Mouse (Mus musculus) heart, embryonic 10.5 days (tissue): ENCODE results near the gene Tnp2. TPM values are rescaled to one million over a fixed set of nuclear protein-coding genes. Genes with fewer than 3 reads are reported as not detected.

Experiments
- DNase-seq: peaks from one replicate; pipeline ENCODE4 v3.0.0-alpha.2; 2017; ENCODE audit warnings: low spot score
- H3K27ac ChIP-seq: fragments of 300-500 bp; sonication (generic); 2 replicates; pipeline ENCODE4 v1.5.1; 2016; ENCODE audit warnings: mild to moderate bottlenecking
- H3K27me3 ChIP-seq: fragments of 300-500 bp; sonication (generic); 2 replicates; pipeline ENCODE4 v1.6.1; 2016; ENCODE audit warnings: mild to moderate bottlenecking; ENCODE audit not compliant: poor library complexity, insufficient read depth, severe bottlenecking
- H3K36me3 ChIP-seq: fragments of 300-500 bp; sonication (generic); 2 replicates; pipeline ENCODE4 v1.6.1; 2016; ENCODE audit warnings: mild to moderate bottlenecking, moderate library complexity
- H3K4me1 ChIP-seq: fragments of 300-500 bp; sonication (generic); 2 replicates; pipeline ENCODE4 v1.6.1; 2016; ENCODE audit warnings: mild to moderate bottlenecking
- H3K4me3 ChIP-seq: fragments of 300-500 bp; sonication (generic); 2 replicates; pipeline ENCODE4 v1.5.1; 2016; ENCODE audit warnings: mild to moderate bottlenecking, moderate library complexity
- H3K9me3 ChIP-seq: fragments of 300-500 bp; sonication (generic); 2 replicates; pipeline ENCODE4 v1.6.1; 2016; ENCODE audit warnings: mild to moderate bottlenecking, moderate library complexity
- WGBS: fragments of 180-500 bp; shearing (Covaris S2); methylation state at CpG from one replicate; pipeline ENCODE4 v1.1.7; 2016; 5-methylcytosine and 5-hydroxymethylcytosine counted together
- polyA plus RNA-seq: library from polyadenylated mRNA; unstranded; fragments of >200 nt; fragmentation: Nextera tagmentation; extraction: Ambion mirVana; gene quantifications from 2 replicates; pipeline ENCODE4 v1.2.1, GENCODE M21; 2016

Gene Tnp2
- polyA plus RNA-seq, 1 experiment from 2014 or later: not detected

DNA sequence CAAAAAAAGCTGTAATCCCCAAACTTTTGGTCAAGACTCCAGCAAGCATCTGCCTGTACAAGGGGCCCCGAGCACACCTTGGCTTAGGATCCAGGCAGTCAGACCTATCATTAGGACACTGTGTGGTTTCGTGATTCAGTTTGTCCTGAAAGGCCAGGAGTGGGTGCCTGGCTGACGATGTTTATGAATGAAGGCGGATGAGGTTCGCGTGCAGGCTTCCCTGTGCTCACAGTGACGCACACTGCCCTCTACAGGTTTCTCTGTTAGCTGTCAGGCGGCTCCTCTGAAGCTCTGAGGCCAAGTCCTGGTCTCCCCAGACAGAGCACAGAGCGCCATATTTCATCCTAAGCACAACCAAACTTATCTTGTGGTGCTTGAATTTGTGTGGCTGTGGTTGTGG lies 2.2 kb downstream of the Tnp2 start:
- Histone ChIP-seq H3K27ac (peak overlapping the region; percentile 95), H3K4me1 (peaks cover 65% of the 10 kb centered on the region), H3K4me3 (peak overlapping the region; percentile 82), H3K9me3 (no peaks in the 10 kb centered on the region), H3K36me3 (no peaks in the 10 kb centered on the region), H3K27me3 (peaks cover 37% of the 10 kb centered on the region)
- peak; percentile 95 for DNase-seq
- WGBS: 2% methylated on average over 9 of the region's 9 CpGs

DNA sequence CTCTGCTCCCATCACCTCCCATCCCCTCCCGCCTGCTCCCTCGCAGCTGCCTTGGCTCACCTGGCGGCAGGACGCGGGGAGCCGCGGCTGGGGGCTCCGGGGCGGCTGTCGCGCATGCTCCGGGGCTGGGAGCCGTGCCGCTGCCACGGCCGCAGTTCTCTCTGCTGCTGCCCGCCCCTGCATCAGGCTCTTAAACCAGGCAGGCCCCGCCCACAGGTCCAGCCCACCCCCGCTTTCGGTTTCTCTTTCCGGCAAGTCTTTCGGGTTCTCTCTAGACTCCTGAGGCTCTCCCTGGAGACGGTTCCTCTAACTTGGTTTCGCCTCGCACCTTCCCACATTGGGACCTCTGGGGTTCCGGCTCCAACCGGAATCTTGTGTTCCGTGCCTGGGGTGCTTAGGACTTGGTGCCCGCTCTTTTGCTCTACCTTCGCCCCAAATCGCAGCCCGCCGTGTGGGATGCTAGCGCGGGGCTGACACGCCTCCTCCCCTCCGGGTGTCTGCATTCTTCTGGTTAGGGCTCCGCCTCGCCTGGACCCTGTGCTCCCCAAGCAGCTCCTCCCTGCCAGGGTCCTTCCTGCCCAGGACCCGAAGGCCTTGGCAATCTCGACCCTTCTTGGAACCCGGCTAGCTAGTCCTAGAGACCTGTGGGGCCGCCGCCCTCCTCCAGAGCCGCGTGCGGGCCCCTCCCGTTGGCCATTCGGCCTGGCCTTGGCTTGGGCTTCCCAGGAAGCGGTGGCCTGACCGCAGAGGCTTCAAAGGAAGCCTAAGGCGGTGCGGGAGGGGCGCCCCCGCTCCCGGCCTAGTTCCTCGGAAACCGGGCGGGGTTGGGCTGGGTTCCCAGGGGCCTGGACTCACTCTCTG lies 2.9 kb downstream of the Tnp2 start, which contains the start of gene Socs1:
Gene Socs1 (minus strand): TSS at position 166 of the 861 bp plus-strand sequence.
- Histone ChIP-seq H3K36me3 (no peaks in the 10 kb centered on the region), H3K27me3 (peaks cover 34% of the 10 kb centered on the region), H3K4me3 (peak within 1 kb of the TSS; percentile 82), H3K4me1 (peaks cover 72% of the 10 kb centered on the region), H3K9me3 (no peaks in the 10 kb centered on the region), H3K27ac (peak within 1 kb of the TSS; percentile 95)
- under 1% methylated on average over 59 of the region's 59 CpGs for WGBS
- DNase-seq: peak; percentile 96

DNA sequence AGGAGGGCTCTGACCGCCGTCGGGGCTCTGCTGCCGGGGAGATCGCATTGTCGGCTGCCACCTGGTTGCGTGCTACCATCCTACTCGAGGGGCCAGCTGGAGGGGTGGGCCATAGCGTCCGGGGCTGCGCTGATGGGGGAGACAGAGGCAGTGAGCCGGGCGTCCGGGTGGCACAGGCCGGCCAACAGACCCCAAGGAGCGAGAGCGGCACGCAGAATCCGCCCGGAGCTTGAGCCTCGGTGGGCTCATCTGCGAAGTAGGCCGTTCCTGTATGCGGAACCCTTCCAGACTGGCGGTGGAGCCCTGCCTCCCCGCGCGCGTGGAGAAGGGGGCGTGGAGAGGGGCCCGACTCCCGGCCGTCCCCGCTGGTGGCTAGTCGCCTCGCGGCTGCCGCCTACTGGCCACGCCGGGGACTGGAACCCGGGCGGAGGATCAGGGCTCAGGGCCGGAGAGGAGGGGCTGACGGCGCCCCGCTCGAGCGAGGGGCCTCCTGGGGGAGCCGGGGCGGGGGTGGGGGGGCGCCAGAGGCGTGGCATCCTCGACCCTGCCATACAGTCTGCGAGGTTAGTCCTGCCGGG lies 3.6 kb downstream of the Tnp2 start:
- Histone ChIP-seq H3K4me3 (peak overlapping the region; percentile 82), H3K36me3 (no peaks in the 10 kb centered on the region), H3K4me1 (peaks cover 76% of the 10 kb centered on the region), H3K27me3 (peaks cover 28% of the 10 kb centered on the region), H3K9me3 (no peaks in the 10 kb centered on the region), H3K27ac (peak overlapping the region; percentile 95)
- WGBS: under 1% methylated on average over 38 of the region's 55 CpGs
- peak; percentile 94 for DNase-seq

DNA sequence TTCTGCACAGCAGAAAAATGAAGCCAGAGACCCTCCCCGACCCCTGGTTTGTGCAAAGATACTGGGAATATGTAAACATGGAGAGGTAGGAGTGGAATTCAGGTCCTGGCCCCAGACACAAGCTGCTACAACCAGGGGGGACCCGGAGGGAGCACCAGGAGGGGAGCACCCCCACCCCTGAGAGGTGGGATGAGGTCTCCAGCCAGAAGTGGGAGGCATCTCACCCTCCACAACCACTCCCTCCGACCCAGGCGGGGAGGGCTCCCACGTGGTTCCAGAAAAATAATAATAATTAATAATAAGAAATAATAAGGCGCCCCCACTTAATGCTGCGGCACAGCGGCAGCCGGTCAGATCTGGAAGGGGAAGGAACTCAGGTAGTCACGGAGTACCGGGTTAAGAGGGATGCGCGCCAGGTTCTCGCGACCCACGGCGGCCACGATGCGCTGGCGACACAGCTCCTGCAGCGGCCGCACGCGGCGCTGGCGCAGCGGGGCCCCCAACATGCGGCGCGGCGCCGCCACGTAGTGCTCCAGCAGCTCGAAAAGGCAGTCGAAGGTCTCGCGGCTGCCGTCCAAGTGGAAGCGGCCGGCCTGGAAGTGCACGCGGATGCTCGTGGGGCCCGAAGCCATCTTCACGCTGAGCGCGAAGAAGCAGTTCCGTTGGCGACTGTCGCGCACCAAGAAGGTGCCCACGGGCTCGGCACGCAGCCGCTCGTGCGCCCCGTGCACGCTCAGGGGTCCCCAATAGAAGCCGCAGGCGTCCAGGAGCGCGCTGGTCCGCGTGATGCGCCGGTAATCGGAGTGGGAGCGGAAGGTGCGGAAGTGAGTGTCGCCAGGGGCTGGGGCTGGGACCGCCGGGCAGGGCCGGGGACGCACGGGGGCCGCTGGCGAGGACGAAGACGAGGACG lies 4.3 kb downstream of the Tnp2 start:
- H3K36me3 ChIP-seq: no peaks in the 10 kb centered on the region
- peak overlapping the region; percentile 95 for H3K27ac ChIP-seq
- no peak for DNase-seq
- H3K4me1 ChIP-seq: peaks cover 76% of the 10 kb centered on the region
- peak overlapping the region; percentile 82 for H3K4me3 ChIP-seq
- H3K27me3 ChIP-seq: peaks cover 22% of the 10 kb centered on the region
- 3% methylated on average over 81 of the region's 81 CpGs for WGBS
- no peaks in the 10 kb centered on the region for H3K9me3 ChIP-seq

DNA sequence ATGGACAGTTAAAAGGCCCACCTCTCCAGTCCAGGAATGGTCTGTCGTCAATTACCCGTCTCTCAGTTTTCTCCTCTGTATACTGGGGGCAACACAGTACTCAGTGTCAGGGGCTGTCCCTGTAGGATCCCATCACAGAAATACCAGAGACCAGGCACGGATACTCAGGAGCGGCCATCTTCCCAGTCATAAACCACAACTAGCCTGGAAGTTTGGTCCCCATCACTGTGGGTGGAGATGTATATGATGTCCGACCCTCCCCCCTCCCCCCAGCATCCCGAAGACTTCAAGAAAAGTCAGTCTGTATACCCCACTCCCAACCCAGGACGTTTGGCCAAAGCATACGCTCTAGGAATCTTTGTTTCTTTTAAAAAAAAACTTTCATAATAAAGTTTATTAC lies 5.0 kb downstream of the Tnp2 start:
- Histone ChIP-seq H3K4me1 (peaks cover 75% of the 10 kb centered on the region), H3K27ac (peak overlapping the region; percentile 79; the same call in 1 of the 2 replicates), H3K4me3 (peak overlapping the region; percentile 82), H3K9me3 (no peaks in the 10 kb centered on the region), H3K36me3 (no peaks in the 10 kb centered on the region), H3K27me3 (peaks cover 16% of the 10 kb centered on the region; the same call in 1 of the 2 replicates)
- 69% methylated on average over 8 of the region's 8 CpGs for WGBS
- DNase-seq: no peak

DNA sequence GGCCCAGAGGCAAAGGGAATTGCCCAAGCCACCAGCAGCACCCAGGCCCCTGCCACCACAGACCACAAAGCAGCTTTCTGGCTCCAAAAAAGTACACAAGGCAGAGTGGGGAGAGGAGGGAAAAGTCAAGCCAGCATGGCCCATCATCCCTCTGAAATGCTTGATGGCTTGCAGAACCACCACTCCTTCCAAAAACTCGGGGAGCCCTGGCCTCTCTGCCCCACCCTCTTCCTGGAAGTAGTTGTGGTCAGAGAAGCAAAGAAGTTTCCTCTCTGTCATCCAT lies 5.4 kb downstream of the Tnp2 start:
- Histone ChIP-seq H3K4me1 (peaks cover 72% of the 10 kb centered on the region), H3K4me3 (0 out of 2 replicates have a peak overlapping the region, but pooled peaks have one; percentile 82), H3K27ac (peak overlapping the region; percentile 79), H3K36me3 (no peaks in the 10 kb centered on the region), H3K9me3 (no peaks in the 10 kb centered on the region), H3K27me3 (peaks cover 12% of the 10 kb centered on the region; the same call in 1 of the 2 replicates)
- WGBS: 21% methylated on average over 1 of the region's 1 CpGs
- no peak for DNase-seq

DNA sequence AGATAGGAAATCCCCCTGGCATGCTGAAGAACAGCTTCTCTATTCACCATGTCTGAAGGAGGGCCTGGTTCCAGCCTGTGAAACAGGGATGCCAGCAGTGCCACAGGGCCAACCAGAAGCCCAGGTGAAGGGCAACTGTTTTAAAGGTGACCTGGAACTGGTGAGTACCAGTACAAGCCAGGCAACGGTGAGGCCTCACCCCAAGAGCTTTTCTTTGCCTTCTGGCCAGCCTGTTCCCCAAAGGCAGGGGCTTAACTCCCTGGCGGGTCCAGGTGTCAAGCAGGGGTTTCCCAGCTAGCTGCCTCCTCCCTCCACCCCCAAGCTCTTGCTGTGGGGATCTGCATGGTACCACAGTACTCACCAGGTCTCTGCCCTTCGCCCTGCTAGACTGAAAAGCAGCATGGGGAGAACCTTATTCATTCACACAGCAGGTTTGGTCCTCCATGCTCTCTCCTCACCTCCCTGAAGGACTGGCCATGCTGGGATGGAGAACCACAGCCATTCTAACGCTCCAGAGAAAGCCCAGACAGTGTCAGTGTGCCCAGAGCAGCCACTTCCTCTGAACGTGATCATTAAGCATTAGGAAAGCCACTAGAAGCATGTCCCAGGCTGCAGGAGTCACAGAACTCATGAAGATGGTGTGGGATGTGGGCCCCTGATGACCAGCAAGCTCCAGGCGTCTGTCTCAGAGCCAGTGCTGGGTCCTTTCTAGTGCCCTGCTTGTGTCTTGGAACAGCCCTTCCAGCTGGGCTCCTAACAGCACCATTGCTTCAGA lies 5.9 kb downstream of the Tnp2 start:
- Histone ChIP-seq H3K27me3 (peaks cover 10% of the 10 kb centered on the region; the same call in 1 of the 2 replicates), H3K4me1 (peaks cover 75% of the 10 kb centered on the region), H3K4me3 (peak overlapping the region; percentile 82; the same call in 1 of the 2 replicates), H3K36me3 (no peaks in the 10 kb centered on the region), H3K9me3 (no peaks in the 10 kb centered on the region), H3K27ac (peak overlapping the region; percentile 79)
- no peak for DNase-seq
- 39% methylated on average over 6 of the region's 6 CpGs for WGBS

DNA sequence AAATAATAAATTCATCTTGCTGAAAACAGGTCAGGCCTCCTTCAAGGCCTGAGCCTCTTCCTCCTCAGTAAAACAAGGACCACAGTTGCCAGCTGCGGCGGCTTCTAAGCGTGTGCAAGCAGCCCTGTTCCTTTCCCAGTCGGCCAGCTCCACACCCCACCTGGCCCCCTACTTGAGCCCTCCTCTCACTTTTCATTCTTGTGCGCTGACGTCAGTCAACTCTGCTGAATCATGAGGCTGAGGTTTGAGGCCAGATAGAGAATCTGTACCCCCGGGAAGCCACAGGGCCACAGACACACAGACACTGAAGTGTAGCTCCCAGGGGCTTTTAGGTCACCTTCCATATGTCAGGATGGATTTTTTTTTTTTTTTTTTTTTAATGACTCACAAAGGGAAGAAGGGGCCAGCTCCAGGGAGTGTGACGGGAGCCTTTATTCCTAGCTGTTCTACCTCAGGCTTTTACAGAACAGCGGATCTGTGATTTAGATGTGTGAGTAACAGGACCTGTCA lies 6.5 kb downstream of the Tnp2 start:
- Histone ChIP-seq H3K27ac (peak overlapping the region; percentile 79), H3K4me3 (no peak overlapping the region), H3K4me1 (peaks cover 75% of the 10 kb centered on the region), H3K36me3 (no peaks in the 10 kb centered on the region), H3K27me3 (peaks cover 10% of the 10 kb centered on the region; the same call in 1 of the 2 replicates), H3K9me3 (no peaks in the 10 kb centered on the region)
- WGBS: 25% methylated on average over 9 of the region's 9 CpGs
- DNase-seq: no peak

DNA sequence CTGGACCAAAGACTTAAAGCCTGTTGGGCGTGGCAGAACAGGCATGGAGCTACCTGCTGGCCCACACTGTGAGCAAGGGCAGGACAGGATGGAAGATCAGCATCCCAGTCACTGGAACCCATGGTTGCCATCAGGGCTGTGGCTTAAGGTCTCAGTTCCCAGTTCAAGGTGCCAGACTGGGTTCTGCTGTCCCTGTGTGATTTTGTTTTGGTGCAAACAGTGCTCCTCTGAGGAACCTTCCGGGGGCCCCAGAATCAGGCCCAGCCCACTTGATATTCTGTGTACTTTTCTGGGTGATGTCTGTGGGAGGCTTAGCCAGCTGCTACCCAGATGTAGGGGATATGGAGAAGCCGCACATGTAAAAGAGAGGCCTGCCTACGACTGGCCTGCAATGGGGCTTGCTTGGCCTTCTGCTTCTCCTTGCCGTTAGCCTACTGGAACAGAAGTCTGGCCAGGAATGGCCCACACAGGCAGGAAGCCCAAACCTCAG lies 7.8 kb downstream of the Tnp2 start:
- Histone ChIP-seq H3K27ac (peak overlapping the region; percentile 42), H3K36me3 (no peaks in the 10 kb centered on the region), H3K4me1 (peaks cover 71% of the 10 kb centered on the region), H3K9me3 (no peaks in the 10 kb centered on the region), H3K4me3 (no peak overlapping the region), H3K27me3 (peaks cover 10% of the 10 kb centered on the region; the same call in 1 of the 2 replicates)
- 78% methylated on average over 5 of the region's 5 CpGs for WGBS
- DNase-seq: no peak

DNA sequence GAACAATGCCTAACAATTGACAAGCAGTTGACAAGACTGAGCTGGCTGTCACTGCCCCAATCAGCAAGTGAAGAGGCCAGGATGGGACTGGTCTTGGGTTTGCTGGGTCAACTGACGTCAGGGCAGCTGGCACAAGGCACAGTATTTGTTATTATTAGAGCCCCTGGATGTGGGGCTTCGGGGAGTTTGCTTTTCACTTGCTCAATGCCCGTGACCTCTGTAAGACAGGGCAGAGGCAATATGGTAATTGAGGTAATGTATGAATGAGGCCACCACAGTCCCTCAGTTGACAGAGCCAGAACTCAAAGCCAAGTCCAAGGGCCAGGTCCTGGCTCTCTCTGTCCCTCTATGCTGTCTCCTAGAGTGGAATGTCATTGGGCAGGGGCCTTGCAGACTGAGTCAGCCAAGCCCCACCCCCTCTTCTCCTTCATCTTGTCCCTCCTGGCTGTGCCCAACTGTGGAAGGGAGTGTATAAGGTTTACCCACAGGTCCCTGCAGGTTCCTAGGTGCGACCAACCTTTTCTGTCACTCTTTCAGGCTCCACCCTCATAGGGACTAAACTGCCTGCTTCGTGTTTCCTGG lies 10.8 kb downstream of the Tnp2 start:
- peaks cover 2% of the 10 kb centered on the region; the same call in 1 of the 2 replicates for H3K27me3 ChIP-seq
- H3K4me1 ChIP-seq: peaks cover 50% of the 10 kb centered on the region
- H3K36me3 ChIP-seq: no peaks in the 10 kb centered on the region
- no peak overlapping the region for H3K27ac ChIP-seq
- no peak for DNase-seq
- 59% methylated on average over 5 of the region's 5 CpGs for WGBS
- H3K4me3 ChIP-seq: no peak overlapping the region
- no peaks in the 10 kb centered on the region for H3K9me3 ChIP-seq

DNA sequence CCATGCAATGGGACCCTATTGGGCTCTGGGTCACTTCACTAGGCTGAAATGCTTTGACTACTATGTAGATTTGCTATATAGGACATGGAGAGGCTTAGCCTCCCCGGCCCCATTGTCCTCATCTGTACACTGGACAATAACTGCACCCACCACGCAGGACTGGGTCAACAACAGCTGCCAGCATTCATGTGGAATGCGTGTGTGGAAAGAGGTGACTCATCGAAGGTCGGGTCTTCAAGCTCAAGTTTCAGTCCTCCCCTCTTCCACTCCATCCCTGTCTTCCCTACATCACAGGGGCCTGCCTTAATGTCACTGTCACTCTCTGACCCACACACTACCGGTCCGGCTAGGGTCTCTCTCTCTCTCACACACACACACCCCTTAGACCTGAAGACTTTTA lies 12.1 kb downstream of the Tnp2 start:
- WGBS: 37% methylated on average over 7 of the region's 7 CpGs
- Histone ChIP-seq H3K27ac (no peak overlapping the region), H3K4me3 (no peak overlapping the region)

More for the DNA sequence above, 12.1 kb downstream of the Tnp2 start:
- Histone ChIP-seq H3K4me1 (peaks cover 43% of the 10 kb centered on the region), H3K36me3 (no peaks in the 10 kb centered on the region), H3K9me3 (no peaks in the 10 kb centered on the region), H3K27me3 (no peaks in the 10 kb centered on the region)
- no peak for DNase-seq
